Mouse (Mus musculus): ENCODE data around the gene Tnip2. TPM values are rescaled to one million over a fixed set of nuclear protein-coding genes. Genes with fewer than 3 reads are reported as not detected.

Tnip2 gene
- polyA plus RNA-seq, 1 experiment from 2014 or later, result 17.6 TPM

- H3K36me3 ChIP-seq, result no peaks in the 10 kb centered on the region
- H3K9me3 ChIP-seq, result no peaks in the 10 kb centered on the region
- H3K4me2 ChIP-seq (replicated peaks), result no peak overlapping the region
- 0 out of 2 replicates have a peak, but pooled peaks cover 2% of the 10 kb centered on the region for H3K4me1 ChIP-seq
- H3K27ac ChIP-seq, result no peak overlapping the region
- no peak overlapping the region for H3K9ac ChIP-seq
- H3K4me3 ChIP-seq, result no peak overlapping the region
- ATAC-seq (ENCODE audit: low FRiP score, low read depth), result no peak
- 72% methylated on average over 11 of the region's 11 CpGs for WGBS
- no peaks in the 10 kb centered on the region for H3K27me3 ChIP-seq
Observed at GRCm38 (mm10) chr5:34520458-34521209, 6.8 kb upstream of the Tnip2 start.

GRCm38 (mm10) chr5:34519389-34519910 lies 5.7 kb upstream of the Tnip2 start:
- no peak overlapping the region for H3K4me3 ChIP-seq
- no peaks in the 10 kb centered on the region for H3K9me3 ChIP-seq
- no peak overlapping the region for H3K4me2 ChIP-seq (replicated peaks)
- H3K4me1 ChIP-seq, result peaks cover 3% of the 10 kb centered on the region; the same call in 1 of the 2 replicates
- no peaks in the 10 kb centered on the region for H3K36me3 ChIP-seq
- ATAC-seq (ENCODE audit: low FRiP score, low read depth), result no peak
- no peak overlapping the region for H3K27ac ChIP-seq
- H3K9ac ChIP-seq, result no peak overlapping the region
- H3K27me3 ChIP-seq, result no peaks in the 10 kb centered on the region
- 80% methylated on average over 9 of the region's 9 CpGs for WGBS

- H3K27me3 ChIP-seq, result peaks cover under 1% of the 10 kb centered on the region
- no peak for ATAC-seq (ENCODE audit: low FRiP score, low read depth)
- H3K4me3 ChIP-seq, result no peak overlapping the region
- 34% methylated on average over 3 of the region's 3 CpGs for WGBS
- no peaks in the 10 kb centered on the region for H3K9me3 ChIP-seq
- no peak overlapping the region for H3K4me2 ChIP-seq (replicated peaks)
- H3K4me1 ChIP-seq, result peaks cover 12% of the 10 kb centered on the region
- no peaks in the 10 kb centered on the region for H3K36me3 ChIP-seq
- no peak overlapping the region for H3K27ac ChIP-seq
- no peak overlapping the region for H3K9ac ChIP-seq
Observed at GRCm38 (mm10) chr5:34517913-34518312, 4.1 kb upstream of the Tnip2 start.

- ATAC-seq (ENCODE audit: low FRiP score, low read depth), result no peak
- peaks cover 11% of the 10 kb centered on the region for H3K27me3 ChIP-seq
Observed at GRCm38 (mm10) chr5:34515096-34515495, 1.3 kb upstream of the Tnip2 start.

GRCm38 (mm10) chr5:34514218-34514566 lies 401 bp upstream of the Tnip2 start:
- H3K27me3 ChIP-seq, result peaks cover 11% of the 10 kb centered on the region
- no peak overlapping the region for H3K27ac ChIP-seq
- ATAC-seq (ENCODE audit: low FRiP score, low read depth), result no peak
- no peak overlapping the region for H3K9ac ChIP-seq
- peak overlapping the region; percentile 92 for H3K4me2 ChIP-seq (replicated peaks)
- 20% methylated on average over 7 of the region's 7 CpGs for WGBS
- H3K4me1 ChIP-seq, result peaks cover 10% of the 10 kb centered on the region
- 0 out of 2 replicates have a peak, but pooled peaks cover under 1% of the 10 kb centered on the region for H3K9me3 ChIP-seq
- H3K4me3 ChIP-seq, result peak overlapping the region; percentile 75
- no peaks in the 10 kb centered on the region for H3K36me3 ChIP-seq

More at GRCm38 (mm10) chr5:34515096-34515495, 1.3 kb upstream of the Tnip2 start:
- Histone ChIP-seq H3K9me3 (no peaks in the 10 kb centered on the region), H3K4me1 (peaks cover 10% of the 10 kb centered on the region), H3K36me3 (no peaks in the 10 kb centered on the region), H3K4me3 (no peak overlapping the region), H3K4me2 (replicated peaks) (no peak overlapping the region), H3K27ac (no peak overlapping the region), H3K9ac (no peak overlapping the region)

- no peak overlapping the region; the same call in 1 of the 2 replicates for H3K4me2 ChIP-seq (replicated peaks)
- WGBS, result 78% methylated on average over 3 of the region's 3 CpGs
Observed at GRCm38 (mm10) chr5:34512486-34512885, 1.3 kb downstream of the Tnip2 start.

GRCm38 (mm10) chr5:34502821-34503220 lies 11.0 kb downstream of the Tnip2 start:
- 81% methylated on average over 6 of the region's 6 CpGs for WGBS
- ATAC-seq (ENCODE audit: low FRiP score, low read depth), result no peak
- no peak overlapping the region for H3K27ac ChIP-seq

More at GRCm38 (mm10) chr5:34512486-34512885, 1.3 kb downstream of the Tnip2 start:
- H3K9me3 ChIP-seq, result 0 out of 2 replicates have a peak, but pooled peaks cover 3% of the 10 kb centered on the region
- no peak for ATAC-seq (ENCODE audit: low FRiP score, low read depth)
- no peaks in the 10 kb centered on the region for H3K36me3 ChIP-seq
- peaks cover 11% of the 10 kb centered on the region for H3K27me3 ChIP-seq
- peak overlapping the region; percentile 75; the same call in 1 of the 2 replicates for H3K4me3 ChIP-seq
- no peak overlapping the region for H3K9ac ChIP-seq
- H3K27ac ChIP-seq, result no peak overlapping the region
- peaks cover 10% of the 10 kb centered on the region for H3K4me1 ChIP-seq

GRCm38 (mm10) chr5:34502411-34502810 lies 11.4 kb downstream of the Tnip2 start:
- no peak for ATAC-seq (ENCODE audit: low FRiP score, low read depth)
- no peaks in the 10 kb centered on the region for H3K27me3 ChIP-seq
- H3K36me3 ChIP-seq, result no peaks in the 10 kb centered on the region; the same call in 1 of the 2 replicates
- H3K27ac ChIP-seq, result no peak overlapping the region
- H3K9me3 ChIP-seq, result no peaks in the 10 kb centered on the region
- no peaks in the 10 kb centered on the region for H3K4me1 ChIP-seq
- no peak overlapping the region for H3K9ac ChIP-seq
- no peak overlapping the region for H3K4me3 ChIP-seq
- WGBS, result 86% methylated on average over 1 of the region's 1 CpGs
- no peak overlapping the region for H3K4me2 ChIP-seq (replicated peaks)

More at GRCm38 (mm10) chr5:34502821-34503220, 11.0 kb downstream of the Tnip2 start:
- Histone ChIP-seq H3K9me3 (no peaks in the 10 kb centered on the region), H3K4me3 (no peak overlapping the region), H3K27me3 (no peaks in the 10 kb centered on the region), H3K36me3 (no peaks in the 10 kb centered on the region; the same call in 1 of the 2 replicates), H3K4me1 (no peaks in the 10 kb centered on the region), H3K4me2 (replicated peaks) (no peak overlapping the region), H3K9ac (no peak overlapping the region)

- Histone ChIP-seq H3K4me2 (replicated peaks) (no peak overlapping the region), H3K4me1 (no peaks in the 10 kb centered on the region), H3K9me3 (no peaks in the 10 kb centered on the region), H3K27me3 (no peaks in the 10 kb centered on the region), H3K9ac (no peak overlapping the region), H3K36me3 (no peaks in the 10 kb centered on the region; the same call in 1 of the 2 replicates), H3K4me3 (no peak overlapping the region), H3K27ac (no peak overlapping the region)
- ATAC-seq (ENCODE audit: low FRiP score, low read depth), result no peak
- 84% methylated on average over 3 of the region's 3 CpGs for WGBS
Observed at GRCm38 (mm10) chr5:34501588-34501987, 12.2 kb downstream of the Tnip2 start.

- Histone ChIP-seq H3K9ac (no peak overlapping the region), H3K36me3 (no peaks in the 10 kb centered on the region; the same call in 1 of the 2 replicates), H3K27me3 (no peaks in the 10 kb centered on the region), H3K4me1 (no peaks in the 10 kb centered on the region), H3K4me3 (no peak overlapping the region), H3K9me3 (no peaks in the 10 kb centered on the region), H3K4me2 (replicated peaks) (no peak overlapping the region), H3K27ac (no peak overlapping the region)
- WGBS, result 86% methylated on average over 5 of the region's 5 CpGs
- no peak for ATAC-seq (ENCODE audit: low FRiP score, low read depth)
Observed at GRCm38 (mm10) chr5:34500886-34501285, 12.9 kb downstream of the Tnip2 start.

GRCm38 (mm10) chr5:34496745-34497144 lies 17.0 kb downstream of the Tnip2 start:
- no peaks in the 10 kb centered on the region for H3K36me3 ChIP-seq
- ATAC-seq (ENCODE audit: low FRiP score, low read depth), result no peak
- no peaks in the 10 kb centered on the region for H3K27me3 ChIP-seq
- H3K4me3 ChIP-seq, result no peak overlapping the region
- no peaks in the 10 kb centered on the region for H3K4me1 ChIP-seq
- no peaks in the 10 kb centered on the region for H3K9me3 ChIP-seq
- no peak overlapping the region for H3K4me2 ChIP-seq (replicated peaks)
- H3K9ac ChIP-seq, result no peak overlapping the region
- WGBS, result 82% methylated on average over 6 of the region's 6 CpGs
- no peak overlapping the region for H3K27ac ChIP-seq

GRCm38 (mm10) chr5:34489418-34489787 lies 24.4 kb downstream of the Tnip2 start:
- no peak overlapping the region for H3K9ac ChIP-seq
- H3K9me3 ChIP-seq, result no peaks in the 10 kb centered on the region
- H3K36me3 ChIP-seq, result peaks cover 35% of the 10 kb centered on the region
- H3K4me2 ChIP-seq (replicated peaks), result no peak overlapping the region
- 90% methylated on average over 3 of the region's 3 CpGs for WGBS
- no peak overlapping the region for H3K4me3 ChIP-seq
- no peaks in the 10 kb centered on the region for H3K27me3 ChIP-seq
- H3K4me1 ChIP-seq, result no peaks in the 10 kb centered on the region
- ATAC-seq (ENCODE audit: low FRiP score, low read depth), result no peak
- no peak overlapping the region for H3K27ac ChIP-seq
